Mouse (Mus musculus) fibroblast of lung, adult 2 months (primary cell): ENCODE results near the gene Gm45062.

Experiments
- DNase-seq: peaks from one replicate; pipeline ENCODE4 v3.0.0-alpha.2; 2011; ENCODE audit warnings: low read depth

Gm45062 gene

GRCm38 (mm10) chr6:8619582-8620350, 360.5 kb downstream of the Gm45062 start:
- DNase-seq = no peak

- peak; percentile 40 for DNase-seq
These were observed 363.8 kb downstream of the Gm45062 start for GRCm38 (mm10) chr6:8623045-8623444.

GRCm38 (mm10) chr6:8628226-8628625, 369.0 kb downstream of the Gm45062 start:
- no peak for DNase-seq

GRCm38 (mm10) chr6:8628715-8629267, 369.5 kb downstream of the Gm45062 start:
- DNase-seq = no peak

GRCm38 (mm10) chr6:8630531-8630930, 371.3 kb downstream of the Gm45062 start:
- no peak for DNase-seq

- DNase-seq = no peak
These were observed 372.1 kb downstream of the Gm45062 start for GRCm38 (mm10) chr6:8631362-8631761.

GRCm38 (mm10) chr6:8631986-8632632, 372.9 kb downstream of the Gm45062 start:
- no peak for DNase-seq

GRCm38 (mm10) chr6:8632701-8633100, 373.5 kb downstream of the Gm45062 start:
- no peak for DNase-seq

- DNase-seq = no peak
These were observed 378.9 kb downstream of the Gm45062 start for GRCm38 (mm10) chr6:8638122-8638521.

- no peak for DNase-seq
These were observed 379.6 kb downstream of the Gm45062 start for GRCm38 (mm10) chr6:8638899-8639298.

GRCm38 (mm10) chr6:8639526-8639925, 380.3 kb downstream of the Gm45062 start:
- DNase-seq = no peak

- DNase-seq = no peak
These were observed 381.6 kb downstream of the Gm45062 start for GRCm38 (mm10) chr6:8640863-8641262.

GRCm38 (mm10) chr6:8644703-8645102, 385.5 kb downstream of the Gm45062 start:
- no peak for DNase-seq

- no peak for DNase-seq
These were observed 386.5 kb downstream of the Gm45062 start for GRCm38 (mm10) chr6:8645708-8646107.
